Mouse (Mus musculus) leukemia stem cell, adult 10-12 weeks (primary cell): Measurements from ENCODE around the gene Nat8f6. TPM values are rescaled to one million over a fixed set of nuclear protein-coding genes. Genes with fewer than 3 reads are reported as not detected.

Experiments used
- polyA plus RNA-seq: library from polyadenylated mRNA; stranded (reverse); fragments of >175 nt; gene quantifications from 2 replicates; pipeline ENCODE4 v1.2.3, GENCODE M21; 2012; ENCODE audit warnings: low replicate concordance

The Nat8f6 gene
- polyA plus RNA-seq: not detected in 2 replicates

GRCm38 (mm10) chr6:85820837-85821236 lies at the start of gene Nat8f6, which contains the start of gene Nat8f5:
TSS of gene Nat8f6 (minus strand) at chr6:85820954.
TSS of gene Nat8f5 (minus strand) at chr6:85820972.

GRCm38 (mm10) chr6:85869006-85869405 lies 48.3 kb upstream of the Nat8f6 start, which contains the start of gene Nat8f2:
TSS of gene Nat8f2 (minus strand) at chr6:85869158.

GRCm38 (mm10) chr6:85831796-85832321 lies 11.1 kb upstream of the Nat8f6 start, which contains the start of gene Nat8:
TSS of gene Nat8 (minus strand) at chr6:85832082.

GRCm38 (mm10) chr6:85765532-85765931 lies 55.2 kb downstream of the Nat8f6 start, which contains the start of gene Nat8f3:
TSS of gene Nat8f3 (minus strand) at chr6:85765754.

Other genes with a start within 250 kb of the Nat8f6 start
- gene Alms1, start 233.4 kb downstream of the Nat8f6 start, polyA plus RNA-seq: 1.5 and 2.2 TPM in 2 replicates
- not detected in 2 replicates for gene Nat8f7, start 107.7 kb downstream of the Nat8f6 start, polyA plus RNA-seq
- gene Nat8f3, start 55.2 kb downstream of the Nat8f6 start, polyA plus RNA-seq: not detected in 2 replicates
- not detected in 2 replicates for gene Nat8f5, start within 50 bp of the Nat8f6 start, polyA plus RNA-seq
- gene Nat8, start 11.1 kb upstream of the Nat8f6 start, polyA plus RNA-seq: not detected in 2 replicates
- gene Nat8f2, start 48.2 kb upstream of the Nat8f6 start, polyA plus RNA-seq: not detected in 2 replicates
- gene Nat8f4, start 83.9 kb upstream of the Nat8f6 start, polyA plus RNA-seq: 0.14 TPM in 1 of 2 replicates, not detected in the other
- gene Tprkb, start 90.9 kb upstream of the Nat8f6 start, polyA plus RNA-seq: 4.3 and 7.6 TPM in 2 replicates
- 1.5 TPM in 1 of 2 replicates, not detected in the other for gene Nat8f1, start 94.7 kb upstream of the Nat8f6 start, polyA plus RNA-seq
- 18.3 and 66.5 TPM in 2 replicates for gene Dusp11, start 140.7 kb upstream of the Nat8f6 start, polyA plus RNA-seq
- not detected in 2 replicates for gene Figla, start 195.2 kb upstream of the Nat8f6 start, polyA plus RNA-seq
- gene Add2, start 207.7 kb upstream of the Nat8f6 start, polyA plus RNA-seq: 163 and 253 TPM in 2 replicates